Mouse (Mus musculus) frontal cortex, postnatal 36 days (tissue): Measurements from ENCODE around the gene Khk.

ENCODE experiments used
- DNase-seq, 2 experiments: peaks; one replicate each; pipeline ENCODE4 v3.0.0; 2022; ENCODE audit warnings: low spot score in 2 of 2

The Khk gene

GRCm38 (mm10) chr5:30934725-30935461 lies 13.7 kb downstream of the Khk start:
- DNase-seq = no peak

GRCm38 (mm10) chr5:30943004-30943403 lies 21.8 kb downstream of the Khk start:
- no peak for DNase-seq

GRCm38 (mm10) chr5:30944344-30944743 lies 23.1 kb downstream of the Khk start:
- DNase-seq = no peak

- peak; percentile 75 to 77 for DNase-seq
Observed at GRCm38 (mm10) chr5:30944956-30945781, 23.9 kb downstream of the Khk start, which contains the start of gene Cgref1. Gene Cgref1 (minus strand): TSS chr5:30945591.

GRCm38 (mm10) chr5:30948620-30949019 lies 27.4 kb downstream of the Khk start:
- no peak for DNase-seq

GRCm38 (mm10) chr5:30949654-30950326 lies 28.6 kb downstream of the Khk start:
- DNase-seq = peak; percentile 92 to 93

GRCm38 (mm10) chr5:30950451-30950850 lies 29.2 kb downstream of the Khk start:
- no peak for DNase-seq

- DNase-seq = no peak
Observed at GRCm38 (mm10) chr5:30950922-30951321, 29.7 kb downstream of the Khk start.

GRCm38 (mm10) chr5:30951706-30952105 lies 30.5 kb downstream of the Khk start:
- DNase-seq = no peak

GRCm38 (mm10) chr5:30952551-30952950 lies 31.3 kb downstream of the Khk start:
- no peak for DNase-seq

- DNase-seq = no peak
Observed at GRCm38 (mm10) chr5:30954065-30954464, 32.8 kb downstream of the Khk start.

GRCm38 (mm10) chr5:30954556-30954955 lies 33.3 kb downstream of the Khk start:
- no peak for DNase-seq

- DNase-seq = no peak
Observed at GRCm38 (mm10) chr5:30955751-30956150, 34.5 kb downstream of the Khk start.

- no peak for DNase-seq
Observed at GRCm38 (mm10) chr5:30957891-30958290, 36.7 kb downstream of the Khk start.

- no peak for DNase-seq
Observed at GRCm38 (mm10) chr5:30959198-30959854, 38.1 kb downstream of the Khk start.

GRCm38 (mm10) chr5:30959966-30960501 lies 38.8 kb downstream of the Khk start, which contains the start of gene Preb:
Gene Preb (minus strand): TSS chr5:30960361.
- DNase-seq = peak; percentile 99

GRCm38 (mm10) chr5:30960814-30961213 lies 39.6 kb downstream of the Khk start:
- no peak for DNase-seq

GRCm38 (mm10) chr5:30961545-30962505 lies 40.6 kb downstream of the Khk start:
- no peak for DNase-seq

GRCm38 (mm10) chr5:30963916-30964315 lies 42.7 kb downstream of the Khk start:
- DNase-seq = no peak

- no peak for DNase-seq
Observed at GRCm38 (mm10) chr5:30966189-30966588, 45.0 kb downstream of the Khk start.
